ENCODE assay signal across 31 mouse cellular contexts in genomic region chr10:3238436-3238835, GRCm38 (mm10). TPM values are rescaled to one million over a fixed set of nuclear protein-coding genes. Genes with fewer than 3 reads are reported as not detected.
"Had no signal": no experiment of that assay in that cellular context is flagged by ENCODE, and none has a peak within 500 bp of the region (broad histone marks: within the 10 kb centered on the region; RNA-seq: fewer than 3 reads in every experiment).

No protein-coding gene starts in this region.

RNA-seq across cellular contexts. Expression of gene H60c, which starts 29.1 kb away (rescaled TPM):
- total RNA-seq: left cerebral cortex, postnatal 10 days; left cerebral cortex, postnatal 14 days; left cerebral cortex, postnatal 25 days; left cerebral cortex, postnatal 36 days; left cerebral cortex, postnatal 4 days; liver, adult 2 months; megakaryocyte progenitor cell, adult 5-6 weeks; megakaryocyte, adult 5-6 weeks; megakaryocyte-erythroid progenitor cell, adult 5-6 weeks had no signal
- polyA plus RNA-seq: limb, embryonic 10.5 days; limb, embryonic 11.5 days; limb, embryonic 12.5 days; liver, adult 2 months; liver, embryonic 11.5 days; liver, embryonic 12.5 days; liver, embryonic 13.5 days; liver, embryonic 14.5 days; liver, embryonic 15.5 days; liver, embryonic 16.5 days; liver, postnatal 0 days; lung, embryonic 14.5 days; macrophage; midbrain, embryonic 10.5 days; midbrain, embryonic 11.5 days; midbrain, embryonic 13.5 days; midbrain, embryonic 14.5 days; midbrain, embryonic 15.5 days; midbrain, embryonic 16.5 days; midbrain, postnatal 0 days; myocyte; neural tube, embryonic 11.5 days; neural tube, embryonic 12.5 days had no signal
